Mouse (Mus musculus) heart, postnatal 0 days (tissue): ENCODE data around the gene Tada2b.

Source experiments
- CTCF ChIP-seq: IDR thresholded peaks from 2 replicates; pipeline ENCODE4 v1.5.1; 2016; ENCODE audit warnings: antibody characterized with exemption, control low read depth, low read depth
- EP300 ChIP-seq: IDR thresholded peaks from 2 replicates; pipeline ENCODE4 v1.6.1; 2016; ENCODE audit warnings: antibody characterized with exemption, low read depth

DNA sequence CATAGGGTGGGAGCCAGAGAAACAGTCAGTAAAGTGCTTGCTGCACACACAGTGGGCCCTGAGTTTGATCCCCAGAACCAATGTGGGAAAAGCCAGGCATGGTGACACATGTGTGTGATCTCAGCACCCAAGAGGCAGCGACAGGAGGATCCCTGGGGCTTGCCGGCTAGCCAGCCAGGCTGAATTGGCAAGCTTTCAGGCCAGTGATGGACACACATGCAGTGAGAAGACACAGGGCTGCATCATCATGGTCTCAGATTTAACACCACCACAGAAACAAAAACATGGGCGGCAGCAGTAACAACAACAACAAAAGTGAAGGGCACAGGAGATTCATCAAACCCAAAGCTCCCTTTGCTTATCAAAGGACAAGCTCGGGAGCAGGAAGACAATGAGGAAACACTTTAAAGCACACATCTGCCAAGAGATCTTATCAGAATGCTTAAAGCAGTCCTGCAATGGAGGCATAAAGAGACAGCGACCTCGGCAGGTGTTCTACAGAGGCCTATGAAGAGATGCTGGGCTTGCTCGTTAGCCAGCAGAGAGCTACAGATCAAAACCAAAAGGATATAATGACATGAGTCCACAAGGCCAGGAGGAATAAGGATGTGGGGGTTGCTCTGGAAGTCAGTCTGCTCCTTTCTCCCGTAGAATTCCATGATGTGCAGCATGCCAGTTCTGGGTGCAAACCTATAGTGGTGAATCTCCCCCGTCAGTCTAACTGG is 37.8 kb downstream of the Tada2b start:
- TF ChIP-seq EP300 (no peak), CTCF (no peak)
